Mouse (Mus musculus) stomach, embryonic 14.5 days (tissue): ENCODE data around the gene Mical1. TPM values are rescaled to one million over a fixed set of nuclear protein-coding genes. Genes with fewer than 3 reads are reported as not detected.
A peak's percentile ranks its signal among the peaks of the same experiment; 100 is the strongest.

Experiments used
- ATAC-seq: fragments of 200-750 bp; cut with Nextera tagmentation; 2 replicates; pipeline ENCODE4 v1.8.0; 2017; ENCODE audit warnings: low read depth, moderate TSS enrichment; ENCODE audit not compliant: insufficient number of reproducible peaks, insufficient read depth, low FRiP score
- H3K27ac ChIP-seq: fragments of 300-500 bp; sonication (generic); 2 replicates; pipeline ENCODE4 v1.5.1; 2014; ENCODE audit warnings: mild to moderate bottlenecking, low read length, moderate library complexity, mixed read lengths
- H3K27me3 ChIP-seq: fragments of 300-500 bp; sonication (generic); 2 replicates; pipeline ENCODE4 v1.6.1; 2014; ENCODE audit warnings: low read length, control low read depth, mixed read lengths; ENCODE audit not compliant: control insufficient read depth, insufficient read depth
- H3K36me3 ChIP-seq: fragments of 300-500 bp; sonication (generic); 2 replicates; pipeline ENCODE4 v1.6.1; 2014; ENCODE audit warnings: mild to moderate bottlenecking, control low read depth, low read length, moderate library complexity, mixed read lengths; ENCODE audit not compliant: control insufficient read depth, insufficient read depth
- H3K4me1 ChIP-seq: fragments of 300-500 bp; sonication (generic); 2 replicates; pipeline ENCODE4 v1.6.1; 2014; ENCODE audit warnings: low read length, control low read depth, mixed read lengths; ENCODE audit not compliant: control insufficient read depth, insufficient read depth
- H3K4me2 ChIP-seq: fragments of 300-500 bp; sonication (generic); replicated peaks from 2 replicates; pipeline ENCODE4 v1.6.1; 2014; ENCODE audit warnings: low read depth, low read length, control low read depth
- H3K4me3 ChIP-seq: fragments of 300-500 bp; sonication (generic); 2 replicates; pipeline ENCODE4 v1.5.1; 2014; ENCODE audit warnings: low read depth, low read length, control low read depth
- H3K9ac ChIP-seq: fragments of 300-500 bp; sonication (generic); replicated peaks from 2 replicates; pipeline ENCODE4 v1.6.1; 2014; ENCODE audit warnings: low read depth, mild to moderate bottlenecking, control low read depth, low read length, moderate library complexity, mixed read lengths
- H3K9me3 ChIP-seq: fragments of 300-500 bp; sonication (generic); 2 replicates; pipeline ENCODE4 v1.6.1; 2016; ENCODE audit warnings: low read depth, low read length, control low read depth; ENCODE audit not compliant: control insufficient read depth
- WGBS: fragments of 180-500 bp; shearing (Covaris S2); extraction: QIAGEN DNeasy Blood & Tissue Kit; methylation state at CpG from one replicate; pipeline ENCODE4 v1.1.7; 2014; 5-methylcytosine and 5-hydroxymethylcytosine counted together
- polyA plus RNA-seq: library from polyadenylated mRNA; unstranded; fragments of >200 nt; fragmentation: Nextera tagmentation; extraction: Ambion mirVana; gene quantifications from 2 replicates; pipeline ENCODE4 v1.2.1, GENCODE M21; 2014

Gene Mical1
- polyA plus RNA-seq, result 39.3 and 42.8 TPM in 2 replicates

- H3K27me3 ChIP-seq, result no peaks in the 10 kb centered on the region
- H3K9ac ChIP-seq, result peak within 1 kb of the TSS; percentile 50
- H3K9me3 ChIP-seq, result no peaks in the 10 kb centered on the region
- H3K4me1 ChIP-seq, result peaks cover 19% of the 10 kb centered on the region
- H3K4me3 ChIP-seq, result peak within 1 kb of the TSS; percentile 61
- H3K27ac ChIP-seq, result peak within 1 kb of the TSS; percentile 83
- ATAC-seq, result peak; percentile 63
- WGBS, result 0% methylated on average over 35 of the region's 35 CpGs
- no peaks in the 10 kb centered on the region; the same call in 1 of the 2 replicates for H3K36me3 ChIP-seq
- peak within 1 kb of the TSS; percentile 89 for H3K4me2 ChIP-seq
These were observed at the start of gene Mical1 for GRCm38 (mm10) chr10:41476171-41477017. Gene Mical1, plus strand, starts transcription at chr10:41476314.

- Histone ChIP-seq H3K9me3 (no peaks in the 10 kb centered on the region), H3K9ac (no peak overlapping the region), H3K4me2 (no peak overlapping the region), H3K4me3 (no peak overlapping the region), H3K36me3 (no peaks in the 10 kb centered on the region), H3K27ac (no peak overlapping the region), H3K4me1 (no peaks in the 10 kb centered on the region), H3K27me3 (no peaks in the 10 kb centered on the region)
- no peak for ATAC-seq
- 40% methylated on average over 6 of the region's 6 CpGs for WGBS
These were observed 49.7 kb upstream of the Mical1 start for GRCm38 (mm10) chr10:41426368-41426767.

- Histone ChIP-seq H3K4me2 (no peak overlapping the region), H3K9me3 (no peaks in the 10 kb centered on the region), H3K4me3 (no peak overlapping the region), H3K4me1 (no peaks in the 10 kb centered on the region), H3K9ac (no peak overlapping the region), H3K27ac (no peak overlapping the region), H3K27me3 (no peaks in the 10 kb centered on the region), H3K36me3 (no peaks in the 10 kb centered on the region)
- no peak for ATAC-seq
- 25% methylated on average over 4 of the region's 4 CpGs for WGBS
These were observed 41.5 kb upstream of the Mical1 start for GRCm38 (mm10) chr10:41434624-41435023.

GRCm38 (mm10) chr10:41435141-41435540 lies 41.0 kb upstream of the Mical1 start:
- 22% methylated on average over 3 of the region's 3 CpGs for WGBS
- Histone ChIP-seq H3K9me3 (no peaks in the 10 kb centered on the region), H3K27me3 (no peaks in the 10 kb centered on the region), H3K4me2 (no peak overlapping the region), H3K36me3 (no peaks in the 10 kb centered on the region), H3K27ac (no peak overlapping the region), H3K4me3 (no peak overlapping the region), H3K9ac (no peak overlapping the region), H3K4me1 (no peaks in the 10 kb centered on the region)
- no peak for ATAC-seq

GRCm38 (mm10) chr10:41448216-41448615 lies 27.9 kb upstream of the Mical1 start:
- Histone ChIP-seq H3K4me3 (no peak overlapping the region), H3K9ac (no peak overlapping the region), H3K27me3 (no peaks in the 10 kb centered on the region), H3K4me1 (peaks cover 15% of the 10 kb centered on the region; the same call in 1 of the 2 replicates), H3K36me3 (no peaks in the 10 kb centered on the region), H3K4me2 (no peak overlapping the region), H3K27ac (no peak overlapping the region), H3K9me3 (no peaks in the 10 kb centered on the region)
- WGBS, result 89% methylated on average over 1 of the region's 1 CpGs
- ATAC-seq, result no peak

- 0 out of 2 replicates have a peak, but pooled peaks have one; percentile 24 for ATAC-seq
- Histone ChIP-seq H3K9ac (peak overlapping the region; percentile 71), H3K4me1 (peaks cover 15% of the 10 kb centered on the region; the same call in 1 of the 2 replicates), H3K27ac (peak overlapping the region; percentile 66; the same call in 1 of the 2 replicates), H3K4me2 (peak overlapping the region; percentile 58), H3K27me3 (no peaks in the 10 kb centered on the region), H3K9me3 (no peaks in the 10 kb centered on the region), H3K4me3 (peak overlapping the region; percentile 87), H3K36me3 (0 out of 2 replicates have a peak, but pooled peaks cover 2% of the 10 kb centered on the region)
- 15% methylated on average over 14 of the region's 14 CpGs for WGBS
These were observed 26.4 kb upstream of the Mical1 start for GRCm38 (mm10) chr10:41449684-41450083.

- 0 out of 2 replicates have a peak, but pooled peaks cover 2% of the 10 kb centered on the region for H3K36me3 ChIP-seq
- H3K4me1 ChIP-seq, result peaks cover 15% of the 10 kb centered on the region; the same call in 1 of the 2 replicates
- H3K9me3 ChIP-seq, result no peaks in the 10 kb centered on the region
- under 1% methylated on average over 49 of the region's 49 CpGs for WGBS
- peak within 1 kb of the TSS; percentile 71 for H3K9ac ChIP-seq
- H3K4me3 ChIP-seq, result peak within 1 kb of the TSS; percentile 87
- peak; percentile 97 for ATAC-seq
- peak within 1 kb of the TSS; percentile 66; the same call in 1 of the 2 replicates for H3K27ac ChIP-seq
- peak within 1 kb of the TSS; percentile 58 for H3K4me2 ChIP-seq
- H3K27me3 ChIP-seq, result no peaks in the 10 kb centered on the region
These were observed 25.9 kb upstream of the Mical1 start, which contains the start of gene Zbtb24 for GRCm38 (mm10) chr10:41450137-41450670. Gene Zbtb24, plus strand, starts transcription at chr10:41450383.

- 52% methylated on average over 18 of the region's 18 CpGs for WGBS
- peak overlapping the region; percentile 71 for H3K9ac ChIP-seq
These were observed 25.2 kb upstream of the Mical1 start for GRCm38 (mm10) chr10:41450780-41451522.

More at GRCm38 (mm10) chr10:41450780-41451522, 25.2 kb upstream of the Mical1 start:
- Histone ChIP-seq H3K4me1 (peaks cover 15% of the 10 kb centered on the region; the same call in 1 of the 2 replicates), H3K4me3 (peak overlapping the region; percentile 87), H3K27me3 (no peaks in the 10 kb centered on the region), H3K9me3 (no peaks in the 10 kb centered on the region), H3K36me3 (peaks cover 8% of the 10 kb centered on the region; the same call in 1 of the 2 replicates), H3K4me2 (peak overlapping the region; percentile 58), H3K27ac (no peak overlapping the region; the same call in 1 of the 2 replicates)
- ATAC-seq, result no peak
